Mouse (Mus musculus): ENCODE data around the gene Gna13.

The Gna13 gene

GRCm38 (mm10) chr11:109422263-109422662, 59.6 kb downstream of the Gna13 start:
- no peak for DNase-seq (ENCODE audit: low spot score)

GRCm38 (mm10) chr11:109423294-109423693, 60.7 kb downstream of the Gna13 start:
- DNase-seq (ENCODE audit: low spot score), result no peak

GRCm38 (mm10) chr11:109425392-109426271, 63.0 kb downstream of the Gna13 start, which contains the start of gene Amz2:
Gene Amz2 (plus strand): TSS chr11:109425946.
- peak; percentile 97 for DNase-seq (ENCODE audit: low spot score)

GRCm38 (mm10) chr11:109426272-109426586, 63.6 kb downstream of the Gna13 start:
- DNase-seq (ENCODE audit: low spot score), result no peak

- no peak for DNase-seq (ENCODE audit: low spot score)
Measured at GRCm38 (mm10) chr11:109427353-109427752, 64.7 kb downstream of the Gna13 start.

- DNase-seq (ENCODE audit: low spot score), result no peak
Measured at GRCm38 (mm10) chr11:109434233-109434798, 71.7 kb downstream of the Gna13 start.

- DNase-seq (ENCODE audit: low spot score), result no peak
Measured at GRCm38 (mm10) chr11:109436889-109437288, 74.3 kb downstream of the Gna13 start.

- DNase-seq (ENCODE audit: low spot score), result no peak
Measured at GRCm38 (mm10) chr11:109439209-109439608, 76.6 kb downstream of the Gna13 start.

GRCm38 (mm10) chr11:109439829-109440340, 77.3 kb downstream of the Gna13 start:
- DNase-seq (ENCODE audit: low spot score), result peak; percentile 10

GRCm38 (mm10) chr11:109440641-109441040, 78.0 kb downstream of the Gna13 start:
- no peak for DNase-seq (ENCODE audit: low spot score)

GRCm38 (mm10) chr11:109441119-109441518, 78.5 kb downstream of the Gna13 start:
- DNase-seq (ENCODE audit: low spot score), result no peak

- no peak for DNase-seq (ENCODE audit: low spot score)
Measured at GRCm38 (mm10) chr11:109442166-109442730, 79.6 kb downstream of the Gna13 start.

- no peak for DNase-seq (ENCODE audit: low spot score)
Measured at GRCm38 (mm10) chr11:109443468-109444263, 81.0 kb downstream of the Gna13 start.

- DNase-seq (ENCODE audit: low spot score), result no peak
Measured at GRCm38 (mm10) chr11:109444600-109444999, 82.0 kb downstream of the Gna13 start.

- DNase-seq (ENCODE audit: low spot score), result peak; percentile 52
Measured at GRCm38 (mm10) chr11:109445438-109446035, 82.9 kb downstream of the Gna13 start.
